Mouse (Mus musculus) lung, adult 2 months (tissue): ENCODE results near the gene Kmt2d.
A peak's percentile ranks its signal among the peaks of the same experiment; 100 is the strongest.

Experiments used
- CTCF ChIP-seq: fragments of 200-500 bp; IDR thresholded peaks from 2 replicates; pipeline ENCODE4 v1.5.1; 2011; ENCODE audit warnings: mild to moderate bottlenecking, low read length, control low read depth; ENCODE audit not compliant: insufficient read depth
- POLR2A ChIP-seq: fragments of 200-500 bp; IDR thresholded peaks from 2 replicates; pipeline ENCODE4 v1.6.1; 2011; ENCODE audit warnings: low read depth, mild to moderate bottlenecking, control low read depth, low read length, borderline replicate concordance; ENCODE audit errors: extremely low read depth

- TF ChIP-seq POLR2A (peak; percentile 29; the same call in 1 of the 2 replicates), CTCF (no peak)
Observed at GRCm38 (mm10) chr15:98893940-98894745, 23.1 kb upstream of the Kmt2d start, which contains the start of gene Rhebl1.
